Mouse (Mus musculus): ENCODE measurements around the gene Gm10318.

Gene Gm10318

DNA sequence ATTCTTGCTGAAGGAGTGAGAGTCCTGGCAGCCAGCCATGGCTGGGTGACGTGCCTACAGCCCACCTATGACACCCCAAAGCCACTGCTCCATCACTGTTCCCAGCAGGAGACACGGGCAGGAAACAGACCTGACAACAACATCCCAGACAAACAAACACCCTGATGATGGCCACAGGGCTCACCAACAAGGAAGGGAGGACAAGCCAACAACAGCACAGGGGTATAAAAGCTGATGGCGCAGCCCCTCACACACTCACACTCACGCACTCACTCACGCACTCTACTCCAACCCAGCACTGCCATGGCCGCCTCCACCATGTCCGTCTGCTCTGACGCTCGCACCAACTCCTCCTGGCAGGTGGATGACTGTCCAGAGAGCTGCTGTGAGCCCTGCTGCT is at the start of gene Gm10318:
Gene Gm10318, plus strand, starts transcription at position 301 of the 400 bp plus-strand sequence.
- DNase-seq (ENCODE audit: extremely low spot score, low read depth, low spot score) = no peak

DNA sequence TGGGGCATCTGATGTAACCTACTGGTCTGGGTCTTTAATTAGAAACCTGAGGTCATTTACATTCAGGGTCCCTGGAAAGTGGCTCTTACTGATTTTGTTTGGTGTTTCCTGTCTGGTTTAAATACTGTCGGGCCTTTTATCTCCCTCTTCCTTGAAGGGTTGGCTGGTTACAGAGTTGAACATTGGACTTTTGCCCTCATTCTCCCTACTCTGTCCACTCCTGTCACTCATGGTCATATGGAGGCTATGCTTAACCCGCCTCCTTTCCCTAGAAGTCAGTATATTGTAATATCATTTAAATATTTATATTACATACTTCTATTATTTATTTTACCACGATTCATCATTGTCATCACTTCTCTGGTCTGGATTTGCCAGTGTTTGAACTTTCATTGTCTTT is 48.6 kb upstream of the Gm10318 start:
- no peak for DNase-seq (ENCODE audit: extremely low spot score, low read depth, low spot score)

DNA sequence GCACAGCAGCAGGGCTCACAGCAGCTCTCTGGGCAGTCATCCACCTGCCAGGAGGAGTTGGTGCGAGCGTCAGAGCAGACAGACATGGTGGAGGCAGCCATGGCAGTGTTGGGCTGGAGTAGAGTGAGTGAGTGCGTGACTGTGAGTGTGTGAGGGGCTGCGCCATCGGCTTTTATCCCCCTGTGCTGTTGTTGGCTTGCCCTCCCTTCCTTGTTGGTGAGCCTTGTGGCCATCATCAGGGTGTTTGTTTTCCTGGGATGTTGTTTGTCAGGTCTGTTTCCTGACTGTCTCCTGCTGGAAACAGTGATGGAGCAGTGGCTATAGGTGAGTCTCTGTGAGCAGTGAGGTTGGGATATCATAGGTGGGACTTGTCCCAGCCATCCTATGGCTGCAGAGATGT is 40.9 kb upstream of the Gm10318 start, which contains the start of gene Gm9507:
Gene Gm9507, minus strand, starts transcription at position 101 of the 400 bp plus-strand sequence.
- no peak for DNase-seq (ENCODE audit: extremely low spot score, low read depth, low spot score)

DNA sequence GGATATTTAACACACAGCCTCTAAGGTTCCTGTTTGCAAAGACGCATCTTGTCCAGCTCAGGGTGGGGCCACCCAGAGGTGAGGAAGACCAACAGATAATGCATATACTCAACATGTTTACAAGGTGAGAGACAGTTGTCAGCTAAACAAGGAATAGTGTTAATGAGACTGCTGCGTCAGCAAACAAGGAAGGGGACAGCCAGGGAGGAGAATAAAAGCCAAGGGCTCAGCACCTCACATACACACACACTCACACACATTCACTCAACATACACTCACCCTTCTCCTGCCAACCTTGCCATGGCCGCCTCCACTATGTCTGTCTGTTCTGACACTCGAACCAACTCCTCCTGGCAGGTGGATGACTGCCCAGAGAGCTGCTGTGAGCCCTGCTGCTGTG is 38.3 kb upstream of the Gm10318 start, which contains the start of gene Gm2696:
Gene Gm2696, plus strand, starts transcription at position 301 of the 400 bp plus-strand sequence.
- DNase-seq (ENCODE audit: extremely low spot score, low read depth, low spot score) = no peak

DNA sequence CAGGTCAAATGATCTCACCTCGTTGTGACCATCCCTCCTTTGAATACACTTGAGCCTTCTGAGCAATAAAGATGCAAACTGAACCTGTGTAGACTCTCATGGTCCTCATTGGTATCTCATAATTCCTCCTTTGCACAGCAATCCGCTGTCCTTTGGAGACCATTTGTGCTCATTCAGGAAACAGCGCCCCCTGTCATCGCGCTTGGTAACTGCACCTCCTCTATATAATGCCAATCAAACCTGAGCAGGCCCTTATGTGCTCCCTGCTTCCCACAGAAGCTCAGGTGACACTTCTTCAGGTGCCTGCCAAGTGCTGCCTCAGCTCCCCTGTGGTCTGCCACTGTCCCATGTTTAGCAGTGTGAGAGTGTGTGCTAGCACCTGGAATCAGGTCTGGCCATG is 37.1 kb upstream of the Gm10318 start:
- no peak for DNase-seq (ENCODE audit: extremely low spot score, low read depth, low spot score)

DNA sequence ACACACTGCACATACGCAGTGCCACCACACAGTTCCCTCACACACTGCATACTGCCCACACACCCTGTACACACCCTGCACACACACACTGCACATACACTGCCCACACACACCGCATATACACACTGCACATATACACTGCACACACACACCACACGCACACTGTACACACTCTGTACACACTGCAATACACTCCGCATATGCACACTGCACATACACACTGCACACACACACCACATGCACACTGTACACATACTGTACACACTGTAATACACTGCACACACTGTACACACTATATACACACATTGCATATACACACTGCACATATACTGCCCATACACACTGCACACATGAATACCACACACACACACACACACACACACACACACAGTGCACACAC is 34.1 kb upstream of the Gm10318 start:
- DNase-seq (ENCODE audit: extremely low spot score, low read depth, low spot score) = no peak

DNA sequence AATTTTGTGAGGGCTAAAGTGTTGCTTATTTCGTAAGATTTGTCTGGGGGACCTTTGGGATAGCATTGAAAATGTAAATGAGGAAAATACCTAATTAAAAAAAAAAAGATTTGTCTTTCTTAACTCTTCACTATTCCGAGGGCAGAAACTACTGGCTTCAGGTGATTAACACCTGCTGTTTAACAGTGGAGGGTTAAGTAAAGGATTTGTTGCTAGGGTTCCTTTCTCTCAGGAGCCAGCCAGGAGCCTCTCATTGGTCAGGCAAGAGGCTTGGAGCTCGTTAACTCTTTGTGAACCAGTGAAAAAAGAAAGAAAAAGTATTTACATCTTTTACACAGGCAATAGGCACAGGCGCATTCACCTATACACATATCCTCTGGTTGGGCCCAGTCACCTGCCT is 33.5 kb upstream of the Gm10318 start:
- DNase-seq (ENCODE audit: extremely low spot score, low read depth, low spot score) = no peak

DNA sequence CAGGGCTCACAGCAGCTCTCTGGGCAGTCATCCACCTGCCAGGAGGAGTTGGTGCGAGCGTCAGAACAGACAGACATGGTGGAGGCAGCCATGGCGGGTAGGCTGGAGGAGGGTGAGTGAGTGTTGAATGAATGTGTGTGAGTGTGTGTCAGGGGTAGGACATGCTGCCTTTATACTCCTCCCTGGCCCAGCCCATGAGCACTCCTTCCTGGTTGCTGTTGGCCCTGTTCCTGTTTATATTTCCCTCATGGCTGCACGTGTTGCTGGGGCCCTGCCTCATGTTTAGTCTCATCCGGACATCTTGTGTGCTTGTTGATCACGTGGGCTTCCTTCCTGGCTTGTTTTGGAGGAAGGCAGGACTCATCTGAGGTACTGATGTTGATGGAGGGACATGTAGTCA is 25.7 kb upstream of the Gm10318 start, which contains the start of gene Krtap10-4:
Gene Krtap10-4, minus strand, starts transcription at position 145 of the 400 bp plus-strand sequence.
- no peak for DNase-seq (ENCODE audit: extremely low spot score, low read depth, low spot score)

DNA sequence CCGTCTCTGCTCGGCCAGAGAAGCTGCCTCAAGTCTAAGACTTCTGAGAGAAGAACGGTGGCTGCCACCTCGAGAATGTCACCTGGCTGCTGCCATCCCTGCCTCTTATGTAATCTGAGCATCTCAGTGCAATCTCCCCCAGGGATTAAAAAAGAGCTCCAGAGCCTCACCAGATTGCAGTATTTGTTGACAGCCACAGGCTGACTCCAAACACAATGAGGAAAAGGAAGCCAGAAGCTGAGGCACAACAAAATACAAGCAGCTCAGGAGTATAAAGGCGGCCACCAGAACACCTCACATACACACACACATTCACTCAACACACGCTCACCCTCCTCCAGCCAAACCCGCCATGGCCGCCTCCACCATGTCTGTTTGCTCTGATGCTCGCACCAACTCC is 17.0 kb upstream of the Gm10318 start, which contains the start of gene Krtap10-10:
Gene Krtap10-10, plus strand, starts transcription at position 301 of the 400 bp plus-strand sequence.
- DNase-seq (ENCODE audit: extremely low spot score, low read depth, low spot score) = no peak

DNA sequence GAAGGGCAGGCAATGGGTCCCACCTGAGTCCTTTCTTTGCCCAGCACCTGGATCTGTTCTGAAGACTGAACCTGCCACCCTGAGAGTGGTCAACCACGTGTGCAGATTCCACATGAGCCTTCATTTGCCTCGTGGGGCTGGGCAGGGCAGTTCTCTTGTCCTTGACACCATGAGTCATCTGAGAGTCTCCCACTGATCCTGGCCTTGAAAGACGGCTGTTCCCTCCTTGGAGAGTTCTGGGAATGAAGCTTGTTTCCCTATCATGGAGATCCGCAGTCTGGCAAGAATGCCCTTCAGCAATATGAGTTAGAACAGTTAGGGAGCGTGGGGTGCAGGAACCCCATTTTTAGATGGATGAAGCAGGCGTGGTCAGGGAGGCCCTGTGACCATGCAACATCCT is 13.7 kb upstream of the Gm10318 start:
- DNase-seq (ENCODE audit: extremely low spot score, low read depth, low spot score) = no peak

DNA sequence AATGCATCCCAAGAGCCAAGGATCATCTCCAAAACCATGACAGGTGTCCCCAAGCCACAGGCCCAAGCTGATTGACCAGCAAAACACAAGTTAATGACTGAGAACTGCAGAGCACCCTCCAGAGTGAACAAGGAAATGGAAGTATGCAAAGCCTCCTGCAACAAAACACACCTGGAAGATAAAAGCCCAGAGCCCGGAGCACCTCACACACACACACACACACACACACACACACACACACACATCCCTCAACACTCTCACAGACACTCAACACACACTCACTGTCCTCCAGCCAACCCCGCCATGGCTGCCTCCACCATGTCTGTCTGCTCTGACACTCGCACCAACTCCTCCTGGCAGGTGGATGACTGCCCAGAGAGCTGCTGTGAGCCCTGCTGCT is 6.2 kb upstream of the Gm10318 start, which contains the start of gene Gm36176:
Gene Gm36176, plus strand, starts transcription at position 301 of the 400 bp plus-strand sequence.
- DNase-seq (ENCODE audit: extremely low spot score, low read depth, low spot score) = no peak

DNA sequence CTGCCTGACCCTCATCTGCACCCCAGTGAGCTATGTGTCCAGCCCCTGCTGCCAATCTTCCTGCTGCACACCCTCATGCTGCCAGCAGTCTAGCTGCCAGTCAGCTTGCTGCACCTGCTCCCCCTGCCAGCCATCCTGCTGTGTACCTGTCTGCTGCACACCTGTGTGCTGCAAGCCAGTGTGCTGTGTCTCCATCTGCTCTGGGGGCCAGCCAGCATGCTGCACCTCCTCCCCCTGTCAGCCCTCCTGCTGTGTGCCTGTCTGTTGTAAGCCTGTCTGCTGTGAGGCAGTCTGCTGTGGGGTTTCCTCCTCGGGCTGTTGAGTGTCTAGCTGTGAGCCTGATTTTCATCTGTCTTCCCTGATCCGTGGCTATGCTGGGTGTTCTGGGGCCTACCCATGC is 5.7 kb upstream of the Gm10318 start:
- DNase-seq (ENCODE audit: extremely low spot score, low read depth, low spot score) = no peak

DNA sequence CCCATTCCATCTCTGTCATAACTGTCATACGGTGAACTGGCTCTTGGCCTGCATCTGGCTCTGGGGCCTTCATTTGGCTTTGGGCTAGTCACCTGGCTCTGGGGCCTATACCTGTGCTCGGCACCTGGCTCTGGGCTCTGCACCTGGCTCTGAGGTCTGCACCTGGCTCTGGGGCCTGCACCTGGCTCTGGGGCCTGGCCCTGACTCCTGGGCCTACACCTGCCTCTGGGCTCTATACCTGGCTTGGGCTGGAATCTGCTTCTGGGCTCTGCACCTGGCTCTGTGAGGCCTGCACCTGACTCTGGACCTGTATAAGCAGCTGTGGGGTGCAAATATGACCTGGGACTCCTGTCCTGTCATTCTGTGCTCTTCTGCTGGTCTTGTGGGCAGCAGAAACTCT is 5.1 kb upstream of the Gm10318 start:
- DNase-seq (ENCODE audit: extremely low spot score, low read depth, low spot score) = no peak

DNA sequence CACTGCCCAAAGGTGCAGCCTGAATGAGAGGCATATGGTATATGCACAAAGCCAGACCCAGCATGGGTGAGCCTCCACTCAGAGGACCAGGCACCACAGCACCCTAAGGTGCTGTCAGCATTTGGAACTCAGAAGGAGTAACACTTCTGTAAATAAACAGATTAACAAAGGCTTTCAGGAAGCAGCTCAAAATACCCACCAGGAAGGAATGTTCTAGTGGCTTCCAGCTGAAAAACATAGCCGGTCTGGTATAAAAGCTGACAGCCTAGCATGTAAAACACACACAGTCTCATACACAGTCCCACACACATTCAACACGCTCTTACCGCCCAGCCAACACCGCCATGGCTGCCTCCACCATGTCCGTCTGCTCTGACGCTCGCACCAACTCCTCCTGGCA is 9.0 kb downstream of the Gm10318 start, which contains the start of gene Gm3285:
Gene Gm3285, plus strand, starts transcription at position 301 of the 400 bp plus-strand sequence.
- DNase-seq (ENCODE audit: extremely low spot score, low read depth, low spot score) = no peak

DNA sequence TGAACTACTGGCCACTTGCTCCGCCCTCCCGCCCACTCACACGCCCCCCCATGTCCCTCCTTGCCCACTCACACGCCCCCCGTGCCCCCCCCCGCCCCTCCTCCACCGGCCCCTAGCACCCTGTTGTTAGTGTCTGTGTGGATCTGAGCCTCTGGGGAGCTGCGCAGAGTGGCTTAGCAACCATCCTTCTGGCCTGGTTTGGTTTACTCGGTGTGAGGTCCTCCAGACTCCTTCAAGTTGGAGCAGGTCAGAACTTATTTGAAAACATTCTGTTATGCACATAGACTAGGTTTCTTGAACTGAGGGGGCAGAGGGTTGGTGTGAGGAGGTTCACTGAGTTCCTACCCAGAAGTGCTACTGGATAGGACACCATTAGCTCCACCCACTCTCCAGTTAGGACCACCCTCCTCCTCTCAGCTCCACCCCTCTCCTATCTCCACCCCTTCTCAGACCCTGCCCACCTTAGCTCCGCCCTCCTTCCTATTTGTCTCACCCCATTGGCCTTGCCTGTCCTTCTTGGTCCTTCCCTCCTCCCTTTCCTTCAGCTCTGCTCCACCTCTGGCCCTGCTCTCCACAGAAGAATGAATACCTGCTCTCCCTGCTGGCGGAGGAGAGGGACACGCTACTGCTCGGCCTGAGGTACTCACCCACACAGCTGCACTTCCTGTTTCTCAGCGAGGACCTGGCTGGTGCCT is 11.6 kb downstream of the Gm10318 start:
- peak; percentile 18 for DNase-seq (ENCODE audit: extremely low spot score, low read depth, low spot score)

DNA sequence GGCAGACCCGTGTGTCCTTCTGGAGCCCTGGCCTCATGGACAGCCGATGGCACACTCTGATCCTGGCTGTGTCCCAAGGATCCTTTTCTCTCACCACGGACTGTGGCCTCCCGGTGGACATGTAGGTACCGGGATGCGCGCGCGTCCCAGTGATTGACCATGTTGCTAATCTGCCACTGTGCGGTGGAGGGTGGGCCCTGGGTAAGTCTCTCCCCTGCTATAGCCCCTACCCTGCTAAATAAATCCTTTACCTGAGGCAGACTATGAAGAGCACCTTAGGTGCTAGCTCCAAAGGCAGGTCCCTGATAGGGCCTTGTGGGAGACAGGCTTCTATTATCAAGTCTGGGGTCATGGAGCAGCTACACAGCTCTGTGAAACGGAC is 12.1 kb downstream of the Gm10318 start:
- no peak for DNase-seq (ENCODE audit: extremely low spot score, low read depth, low spot score)

DNA sequence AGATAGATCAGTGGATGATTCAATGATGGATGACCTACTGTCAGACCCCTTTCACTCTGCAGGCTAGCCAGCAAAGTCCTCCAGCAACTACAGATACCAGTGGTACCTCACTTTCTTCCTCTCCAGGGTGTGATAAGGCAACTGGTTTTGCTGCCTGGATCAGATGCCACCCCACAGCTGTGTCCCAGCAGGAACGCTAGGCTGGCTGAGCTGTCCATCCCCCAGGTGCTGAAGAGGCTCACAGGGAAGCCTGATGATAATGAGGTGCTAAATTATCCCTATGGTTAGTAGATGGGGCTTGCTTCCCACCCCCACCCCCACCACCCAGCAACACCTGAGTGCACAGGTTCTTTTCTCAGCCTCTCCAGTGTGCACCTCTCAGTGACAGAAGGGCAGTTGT is 14.9 kb downstream of the Gm10318 start:
- no peak for DNase-seq (ENCODE audit: extremely low spot score, low read depth, low spot score)

DNA sequence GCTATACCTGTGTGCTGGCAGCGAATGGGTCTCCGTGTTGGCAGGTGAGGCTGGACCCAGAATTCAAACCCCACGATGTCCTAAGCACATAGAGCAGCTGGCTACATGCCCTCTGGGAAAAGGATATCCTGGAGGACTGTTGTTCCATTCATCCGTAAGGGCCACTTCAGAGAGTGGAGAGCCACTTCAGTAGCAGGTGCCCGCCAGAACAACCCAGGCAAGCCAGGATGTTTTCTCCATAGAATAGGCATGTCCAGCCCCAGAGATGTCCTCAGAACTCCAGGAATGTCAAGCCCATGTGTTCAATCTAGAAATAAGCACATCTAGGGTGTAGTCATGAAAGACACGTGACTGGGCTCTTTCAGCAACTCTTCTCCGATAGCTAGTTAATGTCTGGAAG is 17.0 kb downstream of the Gm10318 start:
- DNase-seq (ENCODE audit: extremely low spot score, low read depth, low spot score) = no peak

DNA sequence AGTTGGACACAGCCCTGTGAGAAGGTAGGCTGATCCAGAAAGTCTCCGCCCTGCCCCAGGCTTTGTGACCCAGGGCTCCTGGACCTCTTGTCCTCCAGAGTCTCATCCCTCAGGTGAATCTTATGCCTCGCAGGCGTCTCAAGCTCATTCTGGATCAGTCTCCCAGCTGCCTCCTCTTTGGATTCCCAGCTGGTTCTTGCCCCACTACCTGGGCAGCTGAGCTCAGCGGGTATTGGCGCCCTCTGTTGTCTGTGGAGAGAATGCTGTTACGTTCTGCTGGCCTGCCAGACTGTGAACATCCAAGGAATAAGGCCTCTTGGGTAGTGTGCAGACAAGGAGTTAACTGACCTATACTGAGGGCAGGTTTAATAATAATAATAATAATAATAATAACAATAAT is 26.3 kb downstream of the Gm10318 start:
- no peak for DNase-seq (ENCODE audit: extremely low spot score, low read depth, low spot score)

DNA sequence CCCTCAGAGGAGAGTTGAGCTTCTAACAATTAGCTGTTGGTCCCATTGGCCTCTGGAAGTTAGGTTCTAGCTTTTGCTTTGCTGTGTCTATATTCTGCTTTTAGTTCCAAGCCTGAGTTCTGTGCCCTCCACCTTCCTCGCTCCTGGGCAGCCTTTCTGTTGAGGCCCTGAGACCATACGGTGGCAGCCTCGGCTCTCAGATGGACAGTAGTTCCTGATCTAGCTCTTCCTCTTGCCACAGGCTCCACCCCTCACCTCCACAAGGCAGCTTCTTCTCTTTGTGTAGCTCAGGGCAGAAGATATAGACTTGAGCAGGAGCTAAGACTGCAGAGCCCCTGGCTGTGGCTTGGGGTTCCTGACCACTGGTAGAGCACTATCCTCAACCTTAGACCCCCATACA is 27.6 kb downstream of the Gm10318 start:
- no peak for DNase-seq (ENCODE audit: extremely low spot score, low read depth, low spot score)

DNA sequence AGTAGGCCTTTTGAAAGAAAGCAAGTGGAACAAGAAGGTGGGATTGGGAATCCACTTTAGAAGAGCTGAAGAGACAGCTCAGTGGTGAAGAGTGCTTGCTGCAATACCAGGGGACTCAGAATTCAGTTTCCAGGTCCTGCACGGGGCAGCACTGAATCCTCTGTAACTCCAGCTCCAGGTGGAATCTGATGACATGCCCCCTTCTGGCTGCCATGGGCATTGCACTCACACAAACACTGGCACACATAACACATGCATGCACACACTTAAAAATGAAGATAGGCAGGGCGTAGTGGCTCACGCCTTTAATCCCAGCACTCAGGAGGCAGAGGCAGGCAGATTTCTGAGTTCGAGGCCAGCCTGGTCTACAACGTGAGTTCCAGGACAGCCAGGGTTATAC is 29.9 kb downstream of the Gm10318 start:
- DNase-seq (ENCODE audit: extremely low spot score, low read depth, low spot score) = no peak

DNA sequence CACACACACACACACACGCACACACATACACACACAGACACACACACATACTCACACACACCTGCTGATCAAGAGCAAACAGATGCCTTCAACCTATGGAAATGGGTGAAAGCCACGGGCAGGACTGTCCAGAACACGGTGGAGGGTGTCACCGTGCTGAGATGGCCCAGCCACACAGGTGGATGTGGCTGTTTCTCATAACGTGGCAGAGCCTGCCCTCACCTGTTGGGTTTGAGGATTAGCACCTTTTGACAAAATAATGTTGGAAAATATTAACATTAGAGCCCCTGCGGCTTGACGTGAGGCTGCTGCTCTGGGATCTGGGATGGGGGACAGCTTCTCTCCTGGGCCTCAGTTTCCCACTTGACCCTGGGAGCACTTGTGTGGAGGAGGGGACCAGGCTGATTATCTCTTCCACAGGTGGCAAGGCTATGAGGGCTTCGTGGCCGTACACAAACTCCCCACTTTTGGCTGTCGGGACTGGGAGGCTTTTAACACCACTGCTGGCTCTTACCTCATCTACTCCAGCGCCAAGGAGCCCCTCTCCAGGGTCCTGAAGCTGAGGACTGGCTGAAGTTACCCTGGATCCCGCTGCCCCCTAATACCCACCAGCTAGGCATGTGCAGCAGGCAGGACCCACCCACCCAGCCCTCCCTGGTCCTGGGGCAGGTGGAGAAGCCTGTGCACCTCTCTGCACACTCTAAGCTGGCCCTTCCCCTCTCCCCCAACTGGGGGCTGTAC is 33.5 kb downstream of the Gm10318 start:
- DNase-seq (ENCODE audit: extremely low spot score, low read depth, low spot score) = no peak
